Mouse (Mus musculus): ENCODE measurements around the gene Cers6. TPM values are rescaled to one million over a fixed set of nuclear protein-coding genes. Genes with fewer than 3 reads are reported as not detected.

The Cers6 gene
- total RNA-seq, 2 experiments from 2014 or later = 14.1 to 14.7 TPM

GRCm38 (mm10) chr2:69098701-69099100 lies 237.5 kb downstream of the Cers6 start:
- DNase-seq = no peak
- intact Hi-C loops (cut with DNase I) = no loop called here

DNA sequence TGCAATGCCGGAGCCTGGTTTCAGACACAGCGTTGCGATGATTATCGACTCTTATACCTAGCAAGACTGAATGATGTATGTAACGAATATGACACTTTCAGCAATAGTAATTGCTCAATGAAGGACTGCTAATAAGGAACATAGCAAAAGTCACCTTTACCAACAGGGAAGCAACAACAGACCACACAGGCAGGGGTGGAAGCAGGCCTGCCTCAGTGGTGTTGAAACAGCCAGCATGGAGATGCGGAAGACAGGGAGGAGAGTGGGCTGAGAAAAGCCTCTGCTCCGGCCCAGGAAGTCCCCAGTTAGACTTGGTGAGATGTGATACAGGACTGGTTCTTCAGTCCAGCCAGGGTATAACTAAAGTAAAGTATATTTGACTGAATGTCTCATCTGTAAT lies 237.9 kb downstream of the Cers6 start:
- intact Hi-C loops (cut with DNase I) = no loop called here
- DNase-seq = no peak

GRCm38 (mm10) chr2:69100706-69101105 lies 239.5 kb downstream of the Cers6 start:
- intact Hi-C loops (cut with DNase I) = loop anchor here (1.0 to 5.0 kb wide), 3 partner anchors 58 to 538 kb away; no protein-coding TSS in a partner anchor
- DNase-seq = peak; percentile 29 to 66

DNA sequence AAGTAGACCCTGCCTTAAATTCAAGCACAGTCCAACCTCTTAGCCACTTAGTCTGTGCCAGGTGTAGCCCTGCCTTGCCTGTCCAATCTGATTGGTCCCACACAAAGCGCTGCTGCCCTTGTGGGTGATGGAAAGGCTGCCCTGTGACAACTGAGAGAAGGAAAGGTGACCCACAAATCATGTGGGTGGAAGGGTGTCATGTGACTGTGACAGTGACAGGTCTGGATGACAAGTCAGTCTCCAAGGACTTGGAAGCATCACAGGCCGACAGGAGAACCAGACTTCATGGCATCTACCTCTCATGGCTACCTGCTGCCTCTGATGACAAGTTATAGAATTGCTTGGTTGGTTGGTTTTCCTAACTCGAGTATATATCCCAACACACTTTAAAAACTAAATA lies 242.3 kb downstream of the Cers6 start:
- DNase-seq = no peak
- intact Hi-C loops (cut with DNase I) = loop anchor here (5.0 kb wide), 2 partner anchors 61 to 541 kb away; no protein-coding TSS in a partner anchor

DNA sequence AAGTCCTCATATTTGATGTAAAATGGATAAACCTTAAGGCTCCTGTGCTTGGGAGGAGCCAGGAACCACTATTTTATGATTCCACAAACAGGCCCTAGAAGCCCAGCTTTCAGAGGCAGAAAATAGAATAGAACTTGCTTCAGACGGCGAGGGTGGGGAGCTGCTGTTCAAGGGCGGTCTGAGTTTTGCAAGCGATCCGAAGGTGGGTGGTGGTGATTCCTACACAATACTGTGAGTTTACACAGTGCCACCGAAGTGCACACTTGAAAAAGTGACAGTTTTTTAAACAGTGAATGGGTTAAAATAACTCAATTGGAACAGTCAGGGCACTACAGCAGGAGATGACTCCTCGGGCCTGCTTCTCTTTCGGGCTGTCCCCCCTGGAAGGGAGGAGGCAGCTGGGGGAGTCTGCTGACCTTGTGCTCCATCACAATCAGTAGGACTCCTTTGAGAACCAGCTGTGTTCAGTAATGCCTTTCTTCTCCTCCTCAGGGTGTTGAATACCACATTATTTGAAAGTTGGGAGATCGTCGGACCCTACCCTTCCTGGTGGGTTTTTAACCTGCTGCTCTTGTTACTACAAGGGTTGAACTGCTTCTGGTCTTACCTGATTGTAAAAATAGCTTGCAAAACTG lies 243.4 kb downstream of the Cers6 start:
- DNase-seq = no peak
- intact Hi-C loops (cut with DNase I) = loop anchor here (5.0 kb wide), 2 partner anchors 62 to 542 kb away; no protein-coding TSS in a partner anchor

GRCm38 (mm10) chr2:69109246-69109645 lies 248.0 kb downstream of the Cers6 start:
- no peak for DNase-seq
- intact Hi-C loops (cut with DNase I) = no loop called here

DNA sequence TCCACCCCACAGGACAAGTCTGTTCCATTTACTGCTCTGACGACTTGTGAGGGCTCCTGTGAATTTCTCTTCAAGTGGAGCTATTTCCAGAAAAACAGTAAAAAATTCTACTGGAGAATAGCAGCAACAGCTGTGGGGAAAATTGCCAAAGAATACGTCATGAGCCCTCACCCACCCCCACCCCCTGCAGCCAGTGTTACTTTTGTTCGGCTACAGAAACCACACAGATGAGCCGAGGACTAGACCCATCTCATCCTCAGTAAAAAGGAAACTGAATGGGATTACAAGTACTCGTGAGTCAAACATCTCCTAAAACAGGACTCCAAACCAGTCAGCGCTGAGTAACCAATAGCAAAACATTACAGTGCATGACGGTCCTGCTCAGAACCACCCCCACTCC lies 248.5 kb downstream of the Cers6 start:
- intact Hi-C loops (cut with DNase I) = no loop called here
- DNase-seq = peak in 1 of 2 experiments; percentile 29

GRCm38 (mm10) chr2:69112609-69113008 lies 251.4 kb downstream of the Cers6 start:
- intact Hi-C loops (cut with DNase I) = no loop called here
- DNase-seq = no peak

DNA sequence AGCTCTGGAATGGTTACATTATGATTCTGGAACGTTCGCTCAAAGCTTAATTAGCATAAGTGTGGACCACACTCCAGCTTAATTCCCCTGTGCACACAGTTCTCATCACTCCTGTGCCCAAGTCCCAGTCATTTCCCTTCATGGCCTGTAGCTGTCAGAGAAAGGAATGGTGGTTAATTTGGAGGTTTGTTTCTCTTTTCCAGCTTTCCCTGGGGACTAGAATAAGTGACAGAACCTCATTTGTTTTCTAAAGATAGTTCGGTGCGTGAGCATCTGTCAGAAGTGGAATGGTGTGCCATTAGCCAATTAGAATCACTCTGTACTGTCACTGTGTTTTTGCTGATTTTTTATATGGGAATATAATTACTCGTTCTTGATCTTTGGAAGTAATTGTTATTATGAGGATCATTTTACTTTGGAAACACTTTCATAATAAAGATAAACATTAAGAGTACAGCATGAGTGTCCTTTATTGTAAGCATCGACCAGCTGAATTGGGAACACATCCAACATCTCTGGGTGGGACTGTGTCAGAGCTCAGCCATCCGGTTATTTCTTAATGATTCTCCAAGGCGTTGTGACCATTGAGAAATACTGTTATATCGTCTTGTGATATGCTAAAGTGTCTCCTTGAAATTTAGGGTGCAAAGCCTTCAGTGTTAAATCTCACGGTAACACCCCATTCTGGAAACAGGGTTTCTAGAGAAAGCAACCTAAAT lies 252.7 kb downstream of the Cers6 start:
- intact Hi-C loops (cut with DNase I) = no loop called here
- peak; percentile 27 to 28 for DNase-seq

DNA sequence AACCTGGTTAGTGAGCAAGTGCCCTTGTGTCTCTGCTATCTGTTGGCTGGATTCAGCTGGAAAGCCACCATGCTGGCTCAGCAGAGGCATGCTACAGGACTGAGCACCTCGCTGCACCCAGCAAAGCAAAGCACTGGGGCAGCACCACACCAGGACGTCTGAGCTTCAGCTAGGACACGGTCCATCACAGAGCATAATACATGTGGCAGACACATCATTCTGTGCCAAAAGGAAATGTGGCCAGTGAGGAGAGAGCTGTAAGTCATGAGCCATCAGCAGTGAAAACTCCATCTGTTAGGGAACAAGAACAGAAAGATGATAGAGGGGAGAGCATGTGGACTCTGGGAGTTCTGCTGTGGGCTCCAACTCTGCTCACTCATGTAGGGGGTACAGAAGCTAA lies 254.7 kb downstream of the Cers6 start:
- intact Hi-C loops (cut with DNase I) = no loop called here
- DNase-seq = no peak

DNA sequence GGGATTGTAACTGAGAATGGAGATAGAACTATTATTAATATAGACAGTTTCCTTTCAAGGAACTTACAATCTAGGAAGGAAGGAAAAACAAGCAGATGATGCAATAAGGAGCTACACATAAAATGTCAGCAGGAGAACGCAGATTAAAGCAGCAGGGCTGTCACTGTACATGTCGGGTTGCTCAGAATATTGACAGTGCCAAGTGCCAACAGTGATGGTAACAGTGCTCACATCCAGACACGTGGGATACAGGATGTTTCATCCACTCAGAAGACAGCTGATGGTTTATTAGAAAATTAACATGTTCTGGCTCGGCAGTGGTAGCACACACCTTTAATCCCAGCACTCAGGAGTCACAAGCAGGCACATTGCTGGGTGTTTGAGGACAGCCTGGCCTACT lies 255.5 kb downstream of the Cers6 start:
- DNase-seq = no peak
- intact Hi-C loops (cut with DNase I) = no loop called here

DNA sequence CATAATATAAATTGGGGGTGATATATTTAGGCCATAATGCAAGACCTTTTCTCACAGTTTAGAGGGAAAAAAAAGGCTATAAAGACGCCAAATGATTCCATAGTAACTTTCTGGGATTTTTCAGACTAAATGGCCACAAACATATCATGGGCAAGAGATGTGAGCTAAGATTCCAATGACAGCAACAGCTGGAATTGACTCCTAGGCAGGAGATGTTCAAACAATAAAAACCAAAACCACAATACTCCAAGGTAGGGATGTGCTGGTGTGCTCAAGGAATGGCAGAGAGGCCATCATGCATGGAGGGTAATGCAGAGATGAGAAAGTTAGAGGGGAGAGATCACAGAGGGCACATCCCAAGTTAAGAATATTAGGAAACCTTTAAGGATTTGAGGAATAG lies 257.8 kb downstream of the Cers6 start:
- intact Hi-C loops (cut with DNase I) = no loop called here
- no peak for DNase-seq

GRCm38 (mm10) chr2:69119718-69120117 lies 258.5 kb downstream of the Cers6 start:
- no peak for DNase-seq
- intact Hi-C loops (cut with DNase I) = no loop called here

DNA sequence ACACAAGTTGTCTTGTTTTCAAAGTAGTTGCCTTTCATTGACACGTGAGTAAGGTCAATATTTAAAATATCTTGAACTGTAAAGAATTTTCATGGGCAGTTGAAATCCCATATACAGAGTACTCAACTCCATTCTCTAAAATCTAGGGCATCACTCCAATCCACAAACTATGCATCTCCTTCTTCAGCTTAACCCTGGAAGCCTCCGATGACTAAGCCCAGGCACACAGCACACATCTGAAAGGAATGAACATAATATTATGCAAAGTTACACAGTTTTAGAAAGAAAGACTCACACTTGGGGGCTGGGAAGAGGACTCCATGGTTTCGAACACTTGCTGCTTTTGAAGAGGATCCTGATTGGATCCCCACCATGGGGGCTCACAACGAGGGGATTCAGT lies 260.4 kb downstream of the Cers6 start:
- no peak for DNase-seq
- intact Hi-C loops (cut with DNase I) = no loop called here

DNA sequence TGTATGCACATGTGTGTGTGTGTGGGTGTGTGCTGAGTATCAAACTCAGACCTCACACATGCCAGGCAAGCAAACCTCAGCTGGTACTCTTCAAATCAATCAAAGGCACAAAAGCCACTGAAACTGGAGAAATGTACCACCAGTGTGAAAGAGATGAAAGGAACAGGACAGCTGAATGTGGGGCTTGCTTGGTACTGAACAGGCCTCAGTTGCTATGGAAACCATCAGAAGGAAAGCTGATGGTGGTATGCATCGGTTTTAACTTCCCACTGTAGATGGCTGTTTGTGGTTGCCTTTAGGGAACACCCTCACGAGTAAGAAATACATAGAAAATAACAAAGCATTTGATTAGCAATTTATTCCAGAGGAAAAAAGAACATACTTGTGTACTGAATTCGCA lies 264.2 kb downstream of the Cers6 start:
- no peak for DNase-seq
- intact Hi-C loops (cut with DNase I) = no loop called here

DNA sequence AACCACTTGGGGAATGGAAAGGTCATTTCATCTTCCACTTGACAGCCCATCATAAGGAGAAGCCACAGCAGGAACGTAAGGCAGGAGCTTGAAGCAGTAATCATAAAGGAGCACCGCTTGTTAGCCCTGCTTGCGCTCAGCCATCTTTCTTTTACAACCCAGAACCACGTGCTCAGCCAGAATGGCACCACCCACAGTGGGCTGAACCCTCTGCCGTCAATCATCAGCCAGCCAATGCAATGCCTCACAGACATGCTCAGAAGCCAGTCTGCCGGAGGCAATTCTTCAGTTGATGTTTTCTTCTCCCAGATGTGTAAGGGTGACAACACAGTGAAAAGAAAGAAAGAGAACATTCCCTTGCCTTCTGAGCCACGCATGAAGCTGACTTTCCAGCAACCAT lies 267.1 kb downstream of the Cers6 start:
- DNase-seq = no peak
- intact Hi-C loops (cut with DNase I) = no loop called here

DNA sequence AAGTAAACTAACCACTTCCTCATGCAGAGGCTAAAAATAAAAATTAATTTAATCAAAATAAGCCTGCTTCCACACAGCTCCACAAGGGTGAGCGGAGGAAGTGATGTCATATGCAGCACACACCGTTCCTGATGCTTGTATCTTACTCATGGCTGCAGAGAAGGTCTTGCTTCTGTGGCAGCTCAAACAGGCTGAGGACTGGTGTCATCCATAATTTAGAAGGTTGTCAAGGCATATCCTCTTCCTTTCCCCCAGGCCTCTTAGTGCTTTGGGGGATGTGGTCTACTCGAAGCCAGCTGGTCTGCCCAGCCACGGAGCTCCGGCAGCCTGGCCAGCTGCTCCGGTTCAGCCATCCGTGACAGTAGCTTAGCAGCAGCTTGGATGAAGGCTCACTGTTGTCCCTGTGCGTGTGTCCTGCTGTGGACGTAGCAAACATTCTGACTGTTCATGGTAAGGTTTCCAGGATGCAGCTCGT lies 267.7 kb downstream of the Cers6 start:
- intact Hi-C loops (cut with DNase I) = no loop called here
- peak in 1 of 2 experiments; percentile 39 for DNase-seq

- intact Hi-C loops (cut with DNase I) = no loop called here
- no peak for DNase-seq
Observed at GRCm38 (mm10) chr2:69129425-69130210, 268.4 kb downstream of the Cers6 start.

- DNase-seq = no peak
- intact Hi-C loops (cut with DNase I) = no loop called here
Observed at GRCm38 (mm10) chr2:69132046-69132445, 270.8 kb downstream of the Cers6 start.

DNA sequence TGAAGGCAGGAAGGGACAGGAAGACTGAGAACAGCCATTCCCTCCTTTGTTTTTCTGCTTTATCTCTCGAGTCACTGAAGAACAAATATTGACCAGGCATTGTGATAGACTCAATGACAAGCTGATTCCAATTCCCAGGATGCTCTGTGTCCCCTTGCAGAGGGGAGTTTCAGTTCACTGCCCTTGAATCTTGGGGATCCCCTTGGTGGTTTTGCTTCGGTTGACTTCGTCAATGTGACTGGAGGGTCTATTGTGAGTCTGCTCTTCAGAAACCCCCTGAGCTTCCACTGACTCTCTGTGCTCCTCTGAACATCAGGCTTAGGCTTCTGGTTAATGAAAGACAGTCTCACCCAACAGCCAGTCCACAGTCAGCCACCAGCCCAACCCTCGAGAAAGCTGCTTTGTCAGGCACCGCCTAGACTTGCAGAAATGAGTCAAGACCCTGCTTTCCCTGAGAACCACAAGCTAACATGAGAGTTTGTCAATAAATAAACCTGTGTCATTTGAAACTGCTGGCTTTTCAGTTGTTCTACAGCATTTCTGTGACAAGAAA lies 271.3 kb downstream of the Cers6 start:
- intact Hi-C loops (cut with DNase I) = no loop called here
- no peak for DNase-seq

- no peak for DNase-seq
- intact Hi-C loops (cut with DNase I) = no loop called here
Observed at GRCm38 (mm10) chr2:69134186-69134585, 272.9 kb downstream of the Cers6 start.
